Mouse (Mus musculus): ENCODE results near the gene Plekha4. TPM values are rescaled to one million over a fixed set of nuclear protein-coding genes. Genes with fewer than 3 reads are reported as not detected.
"Not testable (repeated sequence)": the region's sequence is repeated elsewhere in the genome, so short reads cannot be mapped to it uniquely, and the experiment has no call there.

Plekha4 gene
- polyA plus RNA-seq, 1 experiment from 2014 or later = 1.5 TPM

DNA sequence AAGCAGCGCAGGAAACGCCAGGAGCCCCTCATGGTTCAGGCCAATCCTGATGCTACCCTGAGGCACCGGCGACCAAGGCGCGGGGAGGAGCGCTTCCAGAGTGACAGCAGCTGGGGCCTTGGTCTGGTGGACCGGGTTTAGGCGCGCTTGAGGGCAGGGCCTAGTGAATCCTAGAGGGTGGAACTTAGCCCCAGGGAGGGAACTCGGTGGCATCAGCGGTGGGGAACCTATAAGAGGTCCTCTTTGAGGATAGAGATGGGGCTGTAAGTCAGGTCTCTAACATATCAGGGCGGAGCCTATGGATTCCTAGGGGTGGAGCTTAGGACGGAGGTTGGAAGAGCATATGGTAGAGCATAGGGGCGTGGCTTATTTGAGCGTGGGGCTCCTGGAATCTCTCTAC lies 10.7 kb upstream of the Plekha4 start:
- Histone ChIP-seq H3K9me3 (ENCODE audit: control insufficient read depth, low read length) (no peaks in the 10 kb centered on the region), H3K4me3 (ENCODE audit: low read depth, low read length) (no peak overlapping the region), H3K9ac (ENCODE audit: low read length) (no peak overlapping the region), H3K27ac (ENCODE audit: low read depth) (peak overlapping the region; percentile 75), H3K27me3 (replicated peaks; ENCODE audit: control insufficient read depth, insufficient read depth, low read length) (no peaks in the 10 kb centered on the region), H3K4me1 (replicated peaks; ENCODE audit: control insufficient read depth, insufficient read depth, low read length) (peaks cover 10% of the 10 kb centered on the region), H3K36me3 (ENCODE audit: control insufficient read depth, insufficient read depth, low read length) (no peaks in the 10 kb centered on the region), H3K4me2 (ENCODE audit: low read length) (peak overlapping the region; percentile 36)
- WGBS = 22% methylated on average over 16 of the region's 16 CpGs
- ATAC-seq (replicated peaks; ENCODE audit: low FRiP score, low TSS enrichment, low read depth) (peak; percentile 41), DNase-seq (ENCODE audit: low spot score) (no peak)

DNA sequence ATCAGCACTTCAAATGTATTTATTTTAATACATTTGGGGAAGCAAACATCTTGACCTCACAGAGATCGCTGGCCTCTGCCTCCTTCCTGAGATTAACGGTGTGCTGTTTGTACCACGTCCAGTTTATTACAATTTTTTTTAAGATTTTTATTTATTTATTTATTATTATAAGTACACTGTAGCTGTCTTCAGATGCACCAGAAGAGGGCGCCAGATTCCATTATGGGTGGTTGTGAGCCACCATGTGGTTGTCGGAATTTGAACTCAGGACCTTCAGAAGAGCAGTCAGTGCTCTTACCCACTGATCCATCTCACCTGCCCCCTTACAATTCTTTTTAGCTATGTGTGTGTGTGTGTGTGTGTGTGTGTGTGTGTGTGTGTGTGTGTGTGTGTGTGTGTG lies 9.3 kb upstream of the Plekha4 start:
- H3K4me2 ChIP-seq (ENCODE audit: low read length); H3K9me3 ChIP-seq (ENCODE audit: control insufficient read depth, low read length); H3K36me3 ChIP-seq (ENCODE audit: control insufficient read depth, insufficient read depth, low read length); H3K9ac ChIP-seq (ENCODE audit: low read length); ATAC-seq (replicated peaks; ENCODE audit: low FRiP score, low TSS enrichment, low read depth); H3K4me3 ChIP-seq (ENCODE audit: low read depth, low read length); H3K4me1 ChIP-seq (replicated peaks; ENCODE audit: control insufficient read depth, insufficient read depth, low read length); H3K27me3 ChIP-seq (replicated peaks; ENCODE audit: control insufficient read depth, insufficient read depth, low read length); DNase-seq (ENCODE audit: low spot score); H3K27ac ChIP-seq (ENCODE audit: low read depth): not testable (repeated sequence)
- 73% methylated on average over 5 of the region's 5 CpGs for whole genome bisulfite sequencing

DNA sequence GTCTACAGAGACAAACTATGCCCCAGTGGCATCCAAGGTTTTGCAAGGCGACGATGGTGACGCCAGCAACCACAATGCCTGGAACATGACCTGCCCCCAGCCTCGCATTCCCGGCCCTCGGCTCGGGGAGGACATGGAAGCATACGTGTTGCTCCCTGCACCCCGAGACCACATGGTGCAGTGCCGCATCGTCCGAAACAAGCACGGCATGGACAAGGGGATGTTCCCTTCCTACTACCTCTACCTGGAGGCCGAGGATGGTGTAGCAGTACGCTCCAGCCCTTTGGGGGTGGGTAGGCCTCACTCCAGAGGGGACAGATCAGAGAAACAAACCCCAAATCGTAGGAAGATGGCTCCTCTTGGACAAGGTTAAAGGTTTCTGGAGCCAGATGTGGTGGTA lies 7.5 kb upstream of the Plekha4 start:
- Histone ChIP-seq H3K27ac (ENCODE audit: low read depth) (no peak overlapping the region), H3K27me3 (replicated peaks; ENCODE audit: control insufficient read depth, insufficient read depth, low read length) (no peaks in the 10 kb centered on the region), H3K9me3 (ENCODE audit: control insufficient read depth, low read length) (no peaks in the 10 kb centered on the region), H3K4me2 (ENCODE audit: low read length) (no peak overlapping the region), H3K4me3 (ENCODE audit: low read depth, low read length) (no peak overlapping the region), H3K9ac (ENCODE audit: low read length) (no peak overlapping the region), H3K4me1 (replicated peaks; ENCODE audit: control insufficient read depth, insufficient read depth, low read length) (peaks cover 24% of the 10 kb centered on the region), H3K36me3 (ENCODE audit: control insufficient read depth, insufficient read depth, low read length) (peaks cover 8% of the 10 kb centered on the region; the same call in 1 of the 2 replicates)
- WGBS = 93% methylated on average over 16 of the region's 16 CpGs
- ATAC-seq (replicated peaks; ENCODE audit: low FRiP score, low TSS enrichment, low read depth) (no peak), DNase-seq (ENCODE audit: low spot score) (no peak)

DNA sequence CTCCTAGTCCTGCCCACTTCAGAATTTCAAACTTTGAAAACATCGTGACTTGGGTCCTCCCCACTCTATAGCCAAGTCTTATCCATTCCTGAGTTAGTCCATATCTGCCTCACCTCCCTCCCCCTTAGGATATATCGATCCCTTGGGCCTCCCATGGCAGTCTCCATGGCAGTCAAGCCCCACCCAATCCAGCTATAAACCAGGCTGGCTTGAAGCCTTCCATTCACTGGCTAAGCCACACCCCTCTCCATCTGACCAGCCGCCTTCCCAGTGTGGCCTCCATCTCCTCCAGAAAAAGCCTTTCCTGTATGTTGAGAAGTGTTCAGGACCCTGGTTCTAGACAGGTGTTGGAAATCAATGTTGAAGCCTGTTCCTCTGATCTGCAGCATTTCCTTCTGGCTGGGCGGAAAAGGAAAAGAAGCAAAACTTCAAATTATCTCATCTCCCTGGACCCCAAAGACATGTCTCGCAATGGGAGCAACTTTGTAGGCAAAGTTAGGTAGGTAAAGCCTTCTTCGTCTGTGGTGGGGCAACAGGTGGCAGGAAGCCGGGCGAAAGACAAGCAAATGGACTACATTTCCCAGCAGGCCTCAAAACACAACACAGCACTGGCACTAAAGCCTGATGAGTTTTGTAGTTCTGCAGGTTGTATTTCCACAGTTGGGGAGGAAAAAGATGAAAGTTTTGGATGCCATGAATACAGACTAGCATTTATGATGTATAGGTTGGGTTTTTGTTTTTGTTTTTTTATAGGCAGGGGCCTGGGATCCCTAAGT lies 6.6 kb upstream of the Plekha4 start:
- H3K27me3 ChIP-seq (replicated peaks; ENCODE audit: control insufficient read depth, insufficient read depth, low read length) = no peaks in the 10 kb centered on the region
- H3K4me3 ChIP-seq (ENCODE audit: low read depth, low read length) = no peak overlapping the region
- no peaks in the 10 kb centered on the region for H3K9me3 ChIP-seq (ENCODE audit: control insufficient read depth, low read length)
- H3K27ac ChIP-seq (ENCODE audit: low read depth) = no peak overlapping the region
- H3K36me3 ChIP-seq (ENCODE audit: control insufficient read depth, insufficient read depth, low read length) = peaks cover 9% of the 10 kb centered on the region; the same call in 1 of the 2 replicates
- H3K4me1 ChIP-seq (replicated peaks; ENCODE audit: control insufficient read depth, insufficient read depth, low read length) = peaks cover 27% of the 10 kb centered on the region
- H3K4me2 ChIP-seq (ENCODE audit: low read length) = no peak overlapping the region; the same call in 1 of the 2 replicates
- DNase-seq (ENCODE audit: low spot score) = no peak
- no peak overlapping the region for H3K9ac ChIP-seq (ENCODE audit: low read length)
- peak; percentile 21; the same call in 1 of the 2 replicates for ATAC-seq (replicated peaks; ENCODE audit: low FRiP score, low TSS enrichment, low read depth)
- WGBS = 74% methylated on average over 8 of the region's 8 CpGs

DNA sequence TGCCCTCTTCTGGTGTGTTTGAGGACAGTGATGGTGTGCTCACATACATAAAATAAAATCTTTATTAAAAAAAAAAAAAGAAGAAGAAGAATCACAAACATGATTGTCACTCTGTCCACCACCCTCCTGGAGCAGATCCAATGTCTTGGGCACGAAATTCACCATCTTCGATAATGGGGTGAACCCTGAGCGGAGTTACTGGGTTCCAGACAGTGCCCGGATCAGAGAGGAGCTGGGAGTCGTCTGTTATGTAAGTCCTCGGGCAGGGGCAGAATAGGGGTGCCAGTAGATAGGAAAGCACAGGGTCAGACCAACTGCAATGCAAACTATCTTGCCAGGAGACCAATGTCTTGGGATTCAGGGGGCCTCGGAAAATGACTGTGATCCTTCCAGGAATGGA lies 5.5 kb upstream of the Plekha4 start:
- H3K9me3 ChIP-seq (ENCODE audit: control insufficient read depth, low read length) = no peaks in the 10 kb centered on the region
- H3K9ac ChIP-seq (ENCODE audit: low read length) = no peak overlapping the region
- no peak overlapping the region for H3K4me2 ChIP-seq (ENCODE audit: low read length)
- peaks cover 32% of the 10 kb centered on the region for H3K4me1 ChIP-seq (replicated peaks; ENCODE audit: control insufficient read depth, insufficient read depth, low read length)
- no peak for ATAC-seq (replicated peaks; ENCODE audit: low FRiP score, low TSS enrichment, low read depth)
- H3K27ac ChIP-seq (ENCODE audit: low read depth) = no peak overlapping the region
- WGBS = 92% methylated on average over 7 of the region's 7 CpGs
- no peak for DNase-seq (ENCODE audit: low spot score)
- H3K4me3 ChIP-seq (ENCODE audit: low read depth, low read length) = no peak overlapping the region
- no peaks in the 10 kb centered on the region for H3K27me3 ChIP-seq (replicated peaks; ENCODE audit: control insufficient read depth, insufficient read depth, low read length)
- peaks cover 9% of the 10 kb centered on the region; the same call in 1 of the 2 replicates for H3K36me3 ChIP-seq (ENCODE audit: control insufficient read depth, insufficient read depth, low read length)

DNA sequence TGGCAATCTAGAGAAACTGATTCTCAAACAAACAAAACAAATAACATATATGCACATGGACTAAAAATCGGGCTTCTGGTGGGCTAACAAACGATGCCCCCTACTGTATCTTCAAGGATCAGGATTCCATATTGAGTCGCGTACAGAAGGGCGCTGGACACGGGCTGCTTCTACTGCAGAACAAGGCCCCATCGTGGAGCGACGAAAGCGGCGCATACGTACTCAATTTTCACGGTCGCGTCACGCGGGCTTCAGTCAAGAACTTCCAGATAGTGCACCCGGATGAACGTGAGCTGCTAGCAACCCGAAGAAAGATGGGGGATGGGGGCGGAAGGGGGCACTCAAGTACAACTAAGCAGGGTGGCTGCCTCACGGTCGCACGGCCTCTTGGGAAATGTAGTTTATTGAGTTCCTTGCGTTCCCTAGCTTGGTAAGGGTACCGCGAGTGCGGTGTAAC lies 4.4 kb upstream of the Plekha4 start:
- Histone ChIP-seq H3K36me3 (ENCODE audit: control insufficient read depth, insufficient read depth, low read length) (peaks cover 9% of the 10 kb centered on the region; the same call in 1 of the 2 replicates), H3K27ac (ENCODE audit: low read depth) (peak overlapping the region; percentile 86), H3K27me3 (replicated peaks; ENCODE audit: control insufficient read depth, insufficient read depth, low read length) (no peaks in the 10 kb centered on the region), H3K4me2 (ENCODE audit: low read length) (peak overlapping the region; percentile 50), H3K9ac (ENCODE audit: low read length) (peak overlapping the region; percentile 58), H3K4me1 (replicated peaks; ENCODE audit: control insufficient read depth, insufficient read depth, low read length) (peaks cover 32% of the 10 kb centered on the region), H3K9me3 (ENCODE audit: control insufficient read depth, low read length) (no peaks in the 10 kb centered on the region), H3K4me3 (ENCODE audit: low read depth, low read length) (peak overlapping the region; percentile 50)
- ATAC-seq (replicated peaks; ENCODE audit: low FRiP score, low TSS enrichment, low read depth) (peak; percentile 56; the same call in 1 of the 2 replicates), DNase-seq (ENCODE audit: low spot score) (peak; percentile 93)
- WGBS = under 1% methylated on average over 28 of the region's 28 CpGs

DNA sequence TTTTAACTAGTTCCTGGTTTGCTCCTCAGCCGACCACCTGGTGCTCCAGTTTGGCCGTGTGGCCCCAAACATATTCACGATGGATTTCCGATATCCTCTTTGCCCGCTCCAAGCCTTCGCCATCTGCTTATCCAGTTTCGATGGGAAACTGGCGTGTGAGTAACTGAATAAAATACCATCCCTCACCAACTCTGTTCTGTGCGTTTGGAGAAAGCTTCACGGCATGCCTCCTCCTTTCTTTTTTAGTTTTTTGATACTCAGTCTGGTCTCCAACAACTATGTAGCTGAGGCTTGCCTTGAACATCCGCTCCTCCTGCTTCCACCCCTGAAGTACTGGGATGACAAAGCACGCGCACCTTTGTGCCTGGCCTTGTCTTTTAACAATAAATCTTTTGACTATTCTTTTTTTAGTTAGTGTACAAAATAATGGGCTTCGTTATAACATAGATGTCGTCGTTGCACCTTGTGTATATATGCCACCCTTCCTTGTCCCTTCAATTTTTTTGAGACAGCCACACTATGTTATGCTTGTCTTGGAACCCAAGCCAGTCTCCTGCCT lies 3.9 kb upstream of the Plekha4 start:
- no peaks in the 10 kb centered on the region for H3K27me3 ChIP-seq (replicated peaks; ENCODE audit: control insufficient read depth, insufficient read depth, low read length)
- H3K9me3 ChIP-seq (ENCODE audit: control insufficient read depth, low read length) = no peaks in the 10 kb centered on the region
- whole genome bisulfite sequencing = 57% methylated on average over 16 of the region's 16 CpGs
- peaks cover 32% of the 10 kb centered on the region for H3K4me1 ChIP-seq (replicated peaks; ENCODE audit: control insufficient read depth, insufficient read depth, low read length)
- DNase-seq (ENCODE audit: low spot score) (no peak), ATAC-seq (replicated peaks; ENCODE audit: low FRiP score, low TSS enrichment, low read depth) (no peak)
- peak overlapping the region; percentile 50 for H3K4me3 ChIP-seq (ENCODE audit: low read depth, low read length)
- H3K27ac ChIP-seq (ENCODE audit: low read depth) = peak overlapping the region; percentile 86; the same call in 1 of the 2 replicates
- 0 out of 2 replicates have a peak overlapping the region, but pooled peaks have one; percentile 58 for H3K9ac ChIP-seq (ENCODE audit: low read length)
- H3K4me2 ChIP-seq (ENCODE audit: low read length) = peak overlapping the region; percentile 50
- peaks cover 9% of the 10 kb centered on the region; the same call in 1 of the 2 replicates for H3K36me3 ChIP-seq (ENCODE audit: control insufficient read depth, insufficient read depth, low read length)

DNA sequence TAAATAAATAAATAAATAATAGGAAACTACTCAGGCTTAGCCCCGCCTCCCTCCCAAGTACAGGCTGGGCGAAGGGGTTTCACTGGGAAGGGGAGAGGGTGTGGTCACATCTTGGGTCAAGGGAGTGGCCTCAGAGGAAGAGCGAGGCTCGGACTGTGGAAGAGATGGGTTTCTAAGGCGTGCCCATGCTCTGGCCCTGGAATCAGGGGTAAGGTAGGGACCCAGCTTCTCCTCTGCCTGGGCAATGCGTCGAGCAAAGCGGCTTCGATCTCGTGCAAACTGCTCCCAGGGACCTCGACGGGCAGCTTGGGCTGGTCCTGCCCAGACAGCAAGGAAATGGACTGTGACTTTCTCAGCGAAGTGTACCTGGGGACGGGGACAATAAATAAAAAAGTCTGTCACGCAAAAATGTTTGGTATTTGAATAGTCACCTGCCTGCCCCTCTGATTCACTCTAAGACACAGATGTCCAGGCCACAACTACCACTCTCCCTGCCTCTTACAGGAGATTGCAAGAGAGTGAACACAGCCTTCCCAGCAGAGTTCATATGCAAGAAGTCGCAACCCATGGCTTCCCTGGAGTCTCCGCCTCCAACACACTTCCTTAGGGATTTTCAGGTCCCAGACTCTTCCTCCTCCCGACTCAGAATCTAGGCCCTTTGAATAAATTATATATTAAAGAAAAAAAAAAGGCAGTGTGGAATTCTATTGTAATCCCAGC lies 3.0 kb upstream of the Plekha4 start:
- Histone ChIP-seq H3K9me3 (ENCODE audit: control insufficient read depth, low read length) (no peaks in the 10 kb centered on the region), H3K4me2 (ENCODE audit: low read length) (peak overlapping the region; percentile 33), H3K4me3 (ENCODE audit: low read depth, low read length) (no peak overlapping the region), H3K4me1 (replicated peaks; ENCODE audit: control insufficient read depth, insufficient read depth, low read length) (peaks cover 32% of the 10 kb centered on the region), H3K27ac (ENCODE audit: low read depth) (no peak overlapping the region), H3K27me3 (replicated peaks; ENCODE audit: control insufficient read depth, insufficient read depth, low read length) (no peaks in the 10 kb centered on the region), H3K36me3 (ENCODE audit: control insufficient read depth, insufficient read depth, low read length) (peaks cover 9% of the 10 kb centered on the region; the same call in 1 of the 2 replicates), H3K9ac (ENCODE audit: low read length) (no peak overlapping the region)
- ATAC-seq (replicated peaks; ENCODE audit: low FRiP score, low TSS enrichment, low read depth) (no peak), DNase-seq (ENCODE audit: low spot score) (no peak)
- 65% methylated on average over 18 of the region's 18 CpGs for WGBS
